Mouse (Mus musculus): ENCODE results near the gene Lgals3bp. TPM values are rescaled to one million over a fixed set of nuclear protein-coding genes. Genes with fewer than 3 reads are reported as not detected.
A peak's percentile ranks its signal among the peaks of the same experiment; 100 is the strongest.

Gene Lgals3bp
- polyA plus RNA-seq, 1 experiment: 565 TPM

- TF ChIP-seq POLR2A (IDR thresholded peaks at IDR 0.05; ENCODE audit: control insufficient read depth, extremely low read depth, insufficient read depth, low read length, poor library complexity): no peak
- TF ChIP-seq CTCF (IDR thresholded peaks at IDR 0.05; ENCODE audit: borderline replicate concordance, control insufficient read depth, extremely low read depth, insufficient read depth, low read length, poor library complexity): 0 out of 2 replicates have a peak, but pooled peaks have one; percentile 6
- H3K36me3 ChIP-seq (ENCODE audit: control insufficient read depth, insufficient read depth, low read length): no peaks in the 10 kb centered on the region
- DNase-seq: peak; percentile 80
- WGBS: 38% methylated on average over 5 of the region's 5 CpGs
- H3K4me1 ChIP-seq (replicated peaks; ENCODE audit: control insufficient read depth, insufficient read depth, low read length): peaks cover 53% of the 10 kb centered on the region
- H3K4me3 ChIP-seq (ENCODE audit: control insufficient read depth, insufficient read depth, low read length): no peak overlapping the region
- H3K27ac ChIP-seq (ENCODE audit: control insufficient read depth, insufficient read depth, low read length): peak overlapping the region; percentile 98
- no peaks in the 10 kb centered on the region for H3K27me3 ChIP-seq (ENCODE audit: control insufficient read depth, insufficient read depth, low read length)
These were observed 53.0 kb downstream of the Lgals3bp start for GRCm38 (mm10) chr11:118348877-118349276.

GRCm38 (mm10) chr11:118348419-118348818 lies 53.5 kb downstream of the Lgals3bp start:
- Histone ChIP-seq H3K27me3 (ENCODE audit: control insufficient read depth, insufficient read depth, low read length) (no peaks in the 10 kb centered on the region), H3K27ac (ENCODE audit: control insufficient read depth, insufficient read depth, low read length) (peak overlapping the region; percentile 98), H3K4me1 (replicated peaks; ENCODE audit: control insufficient read depth, insufficient read depth, low read length) (peaks cover 53% of the 10 kb centered on the region), H3K36me3 (ENCODE audit: control insufficient read depth, insufficient read depth, low read length) (no peaks in the 10 kb centered on the region), H3K4me3 (ENCODE audit: control insufficient read depth, insufficient read depth, low read length) (no peak overlapping the region)
- TF ChIP-seq CTCF (IDR thresholded peaks at IDR 0.05; ENCODE audit: borderline replicate concordance, control insufficient read depth, extremely low read depth, insufficient read depth, low read length, poor library complexity) (0 out of 2 replicates have a peak, but pooled peaks have one; percentile 9), POLR2A (IDR thresholded peaks at IDR 0.05; ENCODE audit: control insufficient read depth, extremely low read depth, insufficient read depth, low read length, poor library complexity) (0 out of 2 replicates have a peak, but pooled peaks have one; percentile 8)
- DNase-seq: peak; percentile 74
- 12% methylated on average over 3 of the region's 3 CpGs for WGBS

- no peaks in the 10 kb centered on the region for H3K36me3 ChIP-seq (ENCODE audit: control insufficient read depth, insufficient read depth, low read length)
- no peaks in the 10 kb centered on the region for H3K27me3 ChIP-seq (ENCODE audit: control insufficient read depth, insufficient read depth, low read length)
- no peak overlapping the region for H3K4me3 ChIP-seq (ENCODE audit: control insufficient read depth, insufficient read depth, low read length)
- H3K27ac ChIP-seq (ENCODE audit: control insufficient read depth, insufficient read depth, low read length): peak overlapping the region; percentile 98
- 0 out of 2 replicates have a peak, but pooled peaks have one; percentile 17 for TF ChIP-seq CTCF (IDR thresholded peaks at IDR 0.05; ENCODE audit: borderline replicate concordance, control insufficient read depth, extremely low read depth, insufficient read depth, low read length, poor library complexity)
- TF ChIP-seq POLR2A (IDR thresholded peaks at IDR 0.05; ENCODE audit: control insufficient read depth, extremely low read depth, insufficient read depth, low read length, poor library complexity): no peak
- WGBS: 74% methylated on average over 12 of the region's 12 CpGs
- H3K4me1 ChIP-seq (replicated peaks; ENCODE audit: control insufficient read depth, insufficient read depth, low read length): peaks cover 51% of the 10 kb centered on the region
- DNase-seq: no peak
These were observed 54.0 kb downstream of the Lgals3bp start for GRCm38 (mm10) chr11:118347911-118348310.

- no peak for TF ChIP-seq POLR2A (IDR thresholded peaks at IDR 0.05; ENCODE audit: control insufficient read depth, extremely low read depth, insufficient read depth, low read length, poor library complexity)
- no peak for TF ChIP-seq CTCF (IDR thresholded peaks at IDR 0.05; ENCODE audit: borderline replicate concordance, control insufficient read depth, extremely low read depth, insufficient read depth, low read length, poor library complexity)
- peaks cover 53% of the 10 kb centered on the region for H3K4me1 ChIP-seq (replicated peaks; ENCODE audit: control insufficient read depth, insufficient read depth, low read length)
- no peak for DNase-seq
- no peak overlapping the region for H3K4me3 ChIP-seq (ENCODE audit: control insufficient read depth, insufficient read depth, low read length)
- WGBS: 100% methylated on average over 2 of the region's 2 CpGs
- H3K36me3 ChIP-seq (ENCODE audit: control insufficient read depth, insufficient read depth, low read length): no peaks in the 10 kb centered on the region
- no peaks in the 10 kb centered on the region for H3K27me3 ChIP-seq (ENCODE audit: control insufficient read depth, insufficient read depth, low read length)
- peak overlapping the region; percentile 98; the same call in 1 of the 2 replicates for H3K27ac ChIP-seq (ENCODE audit: control insufficient read depth, insufficient read depth, low read length)
These were observed 54.5 kb downstream of the Lgals3bp start for GRCm38 (mm10) chr11:118347391-118347790.

- H3K4me1 ChIP-seq (replicated peaks; ENCODE audit: control insufficient read depth, insufficient read depth, low read length): peaks cover 62% of the 10 kb centered on the region
- TF ChIP-seq POLR2A (IDR thresholded peaks at IDR 0.05; ENCODE audit: control insufficient read depth, extremely low read depth, insufficient read depth, low read length, poor library complexity) (no peak), CTCF (IDR thresholded peaks at IDR 0.05; ENCODE audit: borderline replicate concordance, control insufficient read depth, extremely low read depth, insufficient read depth, low read length, poor library complexity) (no peak)
- H3K4me3 ChIP-seq (ENCODE audit: control insufficient read depth, insufficient read depth, low read length): no peak overlapping the region
- 96% methylated on average over 8 of the region's 8 CpGs for WGBS
- no peaks in the 10 kb centered on the region for H3K27me3 ChIP-seq (ENCODE audit: control insufficient read depth, insufficient read depth, low read length)
- no peaks in the 10 kb centered on the region for H3K36me3 ChIP-seq (ENCODE audit: control insufficient read depth, insufficient read depth, low read length)
- H3K27ac ChIP-seq (ENCODE audit: control insufficient read depth, insufficient read depth, low read length): no peak overlapping the region
- no peak for DNase-seq
These were observed 55.3 kb downstream of the Lgals3bp start for GRCm38 (mm10) chr11:118346395-118347096.

GRCm38 (mm10) chr11:118345693-118346092 lies 56.2 kb downstream of the Lgals3bp start:
- 61% methylated on average over 4 of the region's 4 CpGs for WGBS
- H3K27ac ChIP-seq (ENCODE audit: control insufficient read depth, insufficient read depth, low read length): no peak overlapping the region
- TF ChIP-seq POLR2A (IDR thresholded peaks at IDR 0.05; ENCODE audit: control insufficient read depth, extremely low read depth, insufficient read depth, low read length, poor library complexity): no peak
- no peak for TF ChIP-seq CTCF (IDR thresholded peaks at IDR 0.05; ENCODE audit: borderline replicate concordance, control insufficient read depth, extremely low read depth, insufficient read depth, low read length, poor library complexity)
- no peak for DNase-seq
- peaks cover 65% of the 10 kb centered on the region for H3K4me1 ChIP-seq (replicated peaks; ENCODE audit: control insufficient read depth, insufficient read depth, low read length)
- H3K4me3 ChIP-seq (ENCODE audit: control insufficient read depth, insufficient read depth, low read length): no peak overlapping the region
- H3K27me3 ChIP-seq (ENCODE audit: control insufficient read depth, insufficient read depth, low read length): no peaks in the 10 kb centered on the region
- no peaks in the 10 kb centered on the region for H3K36me3 ChIP-seq (ENCODE audit: control insufficient read depth, insufficient read depth, low read length)
